Mouse (Mus musculus): ENCODE data around the gene Rnf123. TPM values are rescaled to one million over a fixed set of nuclear protein-coding genes. Genes with fewer than 3 reads are reported as not detected.

Gene Rnf123
- total RNA-seq (2021): 100 to 1,000 TPM in 1 of 2 experiments, 10 to 100 TPM in 1; 90.1 to 112 TPM

DNA sequence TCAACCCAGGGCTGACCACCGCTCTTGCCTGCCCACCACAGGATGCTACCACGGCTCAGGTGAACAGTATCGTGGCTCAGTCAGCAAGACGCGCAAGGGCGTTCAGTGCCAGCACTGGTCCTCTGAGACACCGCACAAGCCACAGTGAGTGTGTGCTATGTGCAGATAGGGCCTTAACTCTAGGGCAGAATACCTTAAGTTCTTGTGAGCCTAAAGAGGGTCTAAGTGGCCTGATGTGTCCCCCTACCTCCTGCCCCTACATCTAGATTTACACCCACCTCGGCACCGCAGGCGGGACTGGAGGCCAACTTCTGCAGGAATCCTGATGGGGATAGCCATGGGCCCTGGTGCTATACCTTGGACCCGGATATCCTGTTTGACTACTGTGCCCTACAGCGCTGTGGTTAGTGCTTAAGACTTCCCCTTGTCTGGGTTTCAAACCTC lies at the start of gene Rnf123:
Gene Rnf123, minus strand, starts transcription at position 359 of the 444 bp plus-strand sequence.
- DNase-seq (ENCODE audit: low spot score): no peak
- intact Hi-C loops (cut with DNase I): no loop called here

DNA sequence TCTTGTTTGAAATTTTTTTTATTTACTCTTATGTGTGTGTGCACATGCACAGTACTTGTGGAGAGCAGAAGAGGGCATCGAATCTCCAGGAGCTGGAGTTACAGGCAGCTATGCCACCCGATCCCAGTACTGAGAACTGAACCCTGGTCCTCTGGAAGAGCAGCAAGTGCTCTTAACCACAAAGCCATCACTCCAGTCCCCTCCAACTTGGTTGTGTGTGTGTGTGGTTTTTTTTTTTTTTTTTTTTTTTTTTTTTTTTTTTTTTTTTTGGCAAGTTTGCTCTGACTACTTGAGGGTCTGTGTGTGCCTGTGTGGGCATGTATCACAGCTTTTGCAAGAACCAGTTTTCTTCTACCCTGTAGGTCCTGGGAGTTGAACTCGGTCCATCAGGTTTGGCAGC lies 49.2 kb upstream of the Rnf123 start:
- intact Hi-C loops (cut with DNase I): no loop called here
- DNase-seq (ENCODE audit: low spot score): no peak

DNA sequence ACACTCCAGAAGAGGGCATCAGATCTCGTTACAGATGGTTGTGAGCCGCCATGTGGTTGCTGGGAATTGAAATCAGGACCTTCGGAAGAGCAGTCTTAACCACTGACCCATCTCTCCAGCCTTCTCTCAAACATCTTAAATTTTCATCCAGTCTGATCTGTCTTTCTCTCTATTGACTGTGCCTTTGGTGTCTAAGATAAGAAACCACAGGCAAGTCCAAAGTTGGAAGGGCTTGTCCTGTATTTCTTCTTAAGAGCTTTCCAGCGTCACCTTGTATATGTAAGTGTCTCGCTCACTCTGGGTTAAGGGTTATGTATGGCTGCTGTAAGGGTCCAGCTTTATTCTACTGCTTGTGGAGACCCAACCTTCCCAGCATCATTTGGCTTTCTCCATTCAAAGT lies 48.4 kb upstream of the Rnf123 start:
- DNase-seq (ENCODE audit: low spot score): no peak
- intact Hi-C loops (cut with DNase I): no loop called here

DNA sequence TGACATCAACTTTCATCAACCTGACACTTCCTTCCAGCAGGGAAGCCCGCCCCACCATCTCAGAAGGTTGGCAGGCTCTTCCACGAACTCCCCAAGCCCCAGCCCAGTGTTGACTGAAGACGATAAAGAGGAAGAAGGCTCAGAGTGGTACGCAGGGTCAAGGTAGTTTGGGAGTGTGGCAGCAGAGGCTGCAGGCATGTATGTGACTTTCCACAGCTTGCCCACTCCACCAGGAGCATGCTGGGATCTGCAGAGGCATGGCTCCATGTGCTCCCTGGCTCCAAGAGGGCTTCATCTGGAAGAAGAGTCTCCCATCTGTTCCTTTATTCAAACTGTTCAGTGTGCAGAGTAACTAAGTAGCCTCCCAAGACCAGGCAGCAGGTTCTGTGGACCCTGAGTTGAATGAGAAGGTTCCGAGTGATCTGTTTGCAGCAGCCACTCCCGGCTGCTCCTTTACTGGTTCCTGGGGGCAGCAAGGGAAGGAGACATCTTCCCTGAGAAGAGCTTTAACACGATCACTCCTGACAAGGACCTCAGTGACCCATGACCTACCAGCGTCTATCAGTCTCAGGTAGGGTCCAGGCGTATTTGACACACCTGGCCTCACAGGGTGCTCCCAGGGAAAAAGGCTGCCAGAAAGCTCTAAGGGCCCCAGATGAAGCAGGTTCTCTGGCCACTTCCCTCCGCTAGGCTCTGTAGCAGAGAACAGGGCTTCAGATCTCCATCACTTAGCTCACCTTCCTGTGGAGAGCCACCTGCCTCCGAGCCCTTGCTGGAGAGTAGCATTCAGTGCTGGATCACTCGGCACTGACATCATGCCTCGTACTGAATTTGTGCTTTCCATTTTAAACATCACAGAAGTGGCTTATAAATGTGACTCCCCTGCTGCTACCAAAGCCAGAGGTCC lies 46.1 kb upstream of the Rnf123 start:
- no peak for DNase-seq (ENCODE audit: low spot score)
- intact Hi-C loops (cut with DNase I): no loop called here

DNA sequence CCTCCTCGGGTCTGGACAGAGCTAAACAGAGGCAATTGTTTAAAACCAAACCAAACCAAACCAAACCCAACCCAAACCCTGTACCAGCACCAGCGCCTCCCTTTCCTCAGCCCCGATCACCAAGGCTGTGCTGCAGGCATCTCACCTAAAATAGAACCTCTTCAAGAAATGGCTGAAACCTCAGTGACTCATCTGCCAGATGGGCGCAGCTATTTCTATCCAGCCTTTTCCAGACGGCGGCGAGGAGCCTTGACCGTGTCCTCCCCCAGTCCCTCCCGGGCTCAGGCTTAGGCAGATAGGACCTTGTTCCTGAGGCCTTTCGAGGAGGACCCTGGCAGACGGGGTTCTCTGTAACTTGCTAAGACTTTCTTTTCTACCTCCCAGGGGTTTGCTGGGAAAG lies 45.1 kb upstream of the Rnf123 start:
- intact Hi-C loops (cut with DNase I): no loop called here

DNA sequence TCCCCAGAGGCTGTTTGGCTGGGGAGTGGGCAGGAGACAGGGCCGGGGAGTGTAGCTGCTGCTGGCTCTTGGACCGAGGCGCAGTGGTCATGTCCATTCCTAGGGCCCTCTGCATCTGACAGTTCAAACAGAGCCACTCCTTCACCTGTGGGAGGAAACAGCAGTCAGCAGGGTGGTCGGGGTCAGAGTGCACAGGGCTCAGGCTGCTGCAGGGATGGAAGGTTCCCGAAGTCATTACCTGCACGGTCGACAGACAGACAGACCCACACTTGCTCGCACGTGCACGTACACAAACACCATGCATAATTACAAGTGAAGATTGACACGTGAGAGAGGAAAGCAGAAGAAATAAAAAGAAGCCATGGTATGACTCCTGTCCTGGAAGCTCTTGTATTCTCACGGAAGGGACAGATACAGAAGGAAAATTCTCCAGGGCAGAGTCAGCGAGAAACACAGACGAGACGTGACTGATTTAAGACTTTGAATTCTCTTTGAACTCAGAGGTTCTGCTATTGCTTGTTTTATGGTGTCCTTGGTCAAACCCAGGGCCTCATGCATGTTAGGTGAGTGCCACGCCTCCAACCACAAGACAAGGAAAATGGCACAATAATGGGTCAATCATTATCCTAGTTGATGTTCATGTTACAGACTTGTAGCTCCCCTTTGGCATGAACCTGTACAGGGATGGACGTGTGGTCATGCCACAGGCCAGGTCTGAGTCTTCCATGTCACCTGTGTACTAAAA lies 43.5 kb upstream of the Rnf123 start:
- intact Hi-C loops (cut with DNase I): no loop called here
- no peak for DNase-seq (ENCODE audit: low spot score)

More for the DNA sequence above, 45.1 kb upstream of the Rnf123 start:
- no peak for DNase-seq (ENCODE audit: low spot score)

DNA sequence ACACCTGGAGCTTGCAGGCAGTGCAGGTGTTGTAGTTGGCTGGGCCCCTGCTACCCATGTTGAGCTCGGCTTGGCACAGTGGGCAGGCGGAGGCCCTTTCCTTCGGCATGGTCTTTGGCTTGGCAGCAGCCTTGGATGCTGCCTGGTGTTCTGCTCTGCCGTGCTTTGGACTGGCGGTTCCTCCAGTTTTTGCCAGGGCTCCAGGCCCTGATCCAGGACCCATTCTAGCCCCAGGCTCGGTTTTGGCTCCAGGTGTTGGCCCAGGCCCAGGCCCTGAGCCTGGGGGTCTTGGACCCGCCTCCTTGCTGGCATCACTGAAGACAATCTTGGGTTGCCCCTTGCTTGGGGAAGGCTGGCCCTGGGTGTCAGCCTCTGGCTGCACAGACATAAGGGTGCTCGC lies 42.6 kb upstream of the Rnf123 start:
- intact Hi-C loops (cut with DNase I): no loop called here
- no peak for DNase-seq (ENCODE audit: low spot score)

DNA sequence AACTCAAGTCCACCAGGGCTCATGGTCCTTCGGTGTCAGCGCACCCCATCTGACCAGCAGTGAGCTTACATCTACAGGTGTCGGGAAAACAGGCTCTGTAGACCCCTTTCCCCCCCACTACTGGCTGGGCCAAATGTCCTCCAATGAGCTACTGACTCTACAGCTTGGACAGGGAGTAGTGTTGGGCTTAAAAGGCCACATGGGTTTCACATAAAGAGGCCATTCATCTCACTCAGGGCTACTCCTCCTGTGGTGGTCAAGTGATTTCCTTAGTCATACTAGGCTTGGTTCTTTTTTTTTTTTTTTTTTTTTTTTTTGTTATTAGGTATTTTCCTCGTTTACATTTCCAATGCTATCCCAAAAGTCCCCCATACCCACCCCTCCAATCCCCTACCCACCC lies 40.8 kb upstream of the Rnf123 start:
- intact Hi-C loops (cut with DNase I): no loop called here
- no peak for DNase-seq (ENCODE audit: low spot score)

DNA sequence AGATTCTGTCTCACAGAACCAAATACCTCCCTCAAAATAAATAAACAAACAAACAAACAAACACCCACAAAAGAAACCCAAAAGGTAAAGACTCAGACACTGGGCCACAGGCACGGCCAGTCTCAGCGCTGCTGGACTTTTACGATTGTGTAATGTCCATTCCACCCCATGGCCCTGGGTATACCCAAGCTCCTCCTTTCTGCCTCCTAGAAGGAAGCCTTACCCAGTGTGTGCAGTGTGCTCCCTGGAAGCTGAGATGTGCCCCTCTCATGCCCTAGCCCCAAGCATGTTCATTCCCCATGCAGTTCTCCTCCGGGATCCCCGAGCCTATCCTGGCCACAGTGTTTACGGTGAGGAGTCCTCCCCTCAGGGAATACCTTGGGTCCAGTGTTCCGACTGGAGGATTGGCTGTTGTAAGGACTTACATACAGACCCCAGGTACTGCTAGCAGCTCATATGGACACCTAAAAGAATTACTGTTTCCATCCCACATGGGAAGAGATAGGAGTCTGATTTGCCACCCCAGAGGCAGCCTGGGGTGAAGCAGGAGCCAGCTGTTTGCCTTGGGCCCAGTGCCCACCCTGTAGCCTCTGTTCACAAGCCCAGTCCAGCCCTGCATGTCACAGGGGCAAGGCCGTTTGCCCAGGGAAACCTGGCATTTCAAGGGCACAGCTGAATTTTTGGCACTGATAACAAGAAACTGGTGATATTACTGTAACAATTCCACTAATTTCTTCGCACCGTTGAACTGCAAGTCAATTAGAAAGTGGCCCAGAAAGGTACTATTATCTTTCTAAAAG lies 38.2 kb upstream of the Rnf123 start:
- intact Hi-C loops (cut with DNase I): no loop called here
- no peak for DNase-seq (ENCODE audit: low spot score)

DNA sequence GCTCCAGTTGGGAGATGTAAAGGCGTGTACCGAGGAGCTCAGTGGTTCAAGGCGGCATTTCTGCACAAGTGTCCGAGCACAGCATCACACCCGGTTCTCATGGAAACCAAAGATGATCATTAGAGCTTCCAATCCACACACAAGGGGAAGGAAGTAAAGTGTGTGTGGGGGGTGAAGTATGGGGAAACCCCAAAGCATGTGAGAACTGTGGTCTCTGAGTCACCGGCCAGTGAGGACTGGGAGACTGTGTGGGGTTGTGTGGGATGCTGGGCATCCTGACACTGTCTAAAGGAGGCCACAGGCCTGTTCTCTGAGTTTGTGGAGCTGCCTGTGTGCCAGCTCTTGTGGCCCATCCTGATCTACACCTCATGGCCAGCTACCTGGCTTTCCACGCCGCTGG lies 37.5 kb upstream of the Rnf123 start:
- DNase-seq (ENCODE audit: low spot score): no peak
- intact Hi-C loops (cut with DNase I): no loop called here

DNA sequence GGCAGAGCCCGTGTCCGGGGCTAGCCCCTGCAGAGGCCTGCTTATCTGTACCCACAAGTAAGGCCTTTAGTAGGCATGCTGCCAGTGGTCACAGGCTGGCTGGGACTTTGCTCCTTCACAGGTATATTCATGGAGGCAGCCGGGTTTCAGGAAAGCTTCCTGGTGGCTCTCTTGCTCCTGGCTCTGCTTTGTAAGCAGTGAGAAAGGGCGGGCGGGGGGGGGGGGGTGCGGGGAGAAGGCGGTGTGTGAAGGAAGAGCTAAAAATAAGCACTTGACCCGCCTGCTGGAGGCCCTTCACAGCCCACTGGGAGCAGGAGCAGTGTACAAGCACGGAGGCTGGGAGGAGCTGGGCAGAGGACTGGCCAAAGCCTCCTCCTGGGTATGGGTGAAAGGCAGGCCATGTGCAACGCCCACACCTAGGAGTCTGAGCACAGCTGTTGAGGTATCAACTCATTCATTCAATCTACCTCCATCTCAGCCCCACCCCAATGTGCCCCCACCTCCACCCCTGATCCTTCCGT lies 36.8 kb upstream of the Rnf123 start:
- intact Hi-C loops (cut with DNase I): no loop called here
- DNase-seq (ENCODE audit: low spot score): no peak

DNA sequence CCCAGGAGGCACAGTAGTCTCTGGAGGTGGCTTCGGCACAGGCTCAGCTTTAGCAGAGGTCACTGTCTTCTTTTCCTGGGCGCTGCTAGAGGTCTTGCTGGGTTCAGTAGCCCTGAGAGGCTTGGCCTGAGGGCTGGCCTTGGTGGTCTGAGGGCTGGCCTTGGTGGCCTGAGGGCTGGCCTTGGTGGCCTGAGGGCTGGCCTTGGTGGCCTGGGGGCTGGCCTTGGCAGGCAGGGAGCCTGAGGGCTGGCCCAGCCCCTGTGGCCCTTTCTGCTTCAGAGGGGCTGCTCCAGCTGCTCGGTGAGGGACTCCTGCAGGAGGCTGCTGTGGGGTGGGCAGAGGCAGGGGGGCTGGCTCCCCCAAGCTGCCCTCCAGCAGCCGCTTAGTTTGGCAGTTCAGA lies 34.0 kb upstream of the Rnf123 start:
- no peak for DNase-seq (ENCODE audit: low spot score)
- intact Hi-C loops (cut with DNase I): no loop called here

DNA sequence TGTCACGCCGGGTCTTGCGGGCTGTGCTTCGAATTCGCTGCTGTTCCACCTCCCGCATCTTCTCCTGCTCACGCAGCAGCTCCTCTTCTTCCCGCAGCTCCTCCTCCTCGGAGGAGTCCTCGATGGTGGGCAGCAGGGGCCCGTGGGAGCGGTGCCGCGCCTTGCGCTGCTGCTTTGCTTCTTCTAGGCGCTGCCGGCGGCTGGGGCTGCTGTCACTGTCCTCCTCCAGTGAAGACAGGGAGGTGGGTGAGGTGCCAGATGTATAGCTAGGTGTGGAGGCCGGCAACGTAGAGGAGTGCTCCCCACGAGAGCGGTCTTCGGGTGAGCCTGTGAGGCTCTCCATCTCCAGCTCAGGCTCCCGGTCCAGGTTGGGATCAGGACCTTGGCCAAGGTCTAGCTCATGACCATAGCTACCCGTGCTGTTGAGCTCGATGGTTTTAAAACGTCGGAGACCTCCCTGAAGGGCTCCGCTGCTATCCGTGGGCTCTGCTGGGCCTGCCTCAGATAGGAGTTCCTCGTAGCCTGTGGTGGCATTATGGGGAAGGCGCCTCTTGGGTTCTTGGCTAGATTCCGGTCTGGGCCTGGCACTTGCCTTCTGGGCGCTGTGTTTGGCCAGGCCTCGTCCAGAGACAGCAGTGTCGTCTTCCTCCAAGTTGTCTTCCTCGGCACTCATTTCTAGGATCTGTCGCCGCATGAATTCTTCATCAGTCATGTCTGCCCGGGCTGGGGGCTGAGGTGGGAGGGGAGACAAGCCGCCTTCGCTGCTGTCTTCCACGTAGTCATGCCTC lies 32.3 kb upstream of the Rnf123 start:
- intact Hi-C loops (cut with DNase I): no loop called here
- DNase-seq (ENCODE audit: low spot score): no peak

DNA sequence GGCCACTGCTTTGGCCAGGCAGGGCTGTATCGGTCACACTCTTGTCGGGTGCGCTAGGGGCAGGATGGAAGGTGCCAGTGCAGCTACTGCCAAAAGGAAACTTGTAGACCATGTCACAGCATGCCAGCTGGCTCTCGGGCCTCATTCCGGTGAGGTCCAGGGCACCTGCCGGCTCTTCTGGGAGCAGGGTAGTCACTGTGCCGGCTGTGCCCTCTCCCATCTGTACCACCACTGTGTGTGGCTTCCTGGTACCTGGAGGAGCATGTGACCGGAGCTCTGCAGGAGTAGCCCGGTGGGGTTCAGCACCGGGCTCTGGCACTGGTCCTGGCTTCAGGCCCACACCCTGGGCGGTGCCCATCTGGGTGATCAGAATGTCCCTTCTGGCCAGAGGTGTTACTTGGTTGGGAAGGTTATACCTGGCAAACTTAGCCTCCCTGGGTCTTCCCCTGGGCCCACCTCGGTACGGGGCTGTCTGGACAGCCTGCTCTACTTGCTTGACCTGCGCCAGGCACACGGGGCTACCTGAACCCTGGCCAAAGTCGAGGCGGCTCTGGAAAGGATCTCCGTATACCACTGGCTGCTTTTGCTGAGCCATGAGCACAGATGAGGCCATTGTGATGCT lies 29.7 kb upstream of the Rnf123 start:
- no peak for DNase-seq (ENCODE audit: low spot score)
- intact Hi-C loops (cut with DNase I): no loop called here

DNA sequence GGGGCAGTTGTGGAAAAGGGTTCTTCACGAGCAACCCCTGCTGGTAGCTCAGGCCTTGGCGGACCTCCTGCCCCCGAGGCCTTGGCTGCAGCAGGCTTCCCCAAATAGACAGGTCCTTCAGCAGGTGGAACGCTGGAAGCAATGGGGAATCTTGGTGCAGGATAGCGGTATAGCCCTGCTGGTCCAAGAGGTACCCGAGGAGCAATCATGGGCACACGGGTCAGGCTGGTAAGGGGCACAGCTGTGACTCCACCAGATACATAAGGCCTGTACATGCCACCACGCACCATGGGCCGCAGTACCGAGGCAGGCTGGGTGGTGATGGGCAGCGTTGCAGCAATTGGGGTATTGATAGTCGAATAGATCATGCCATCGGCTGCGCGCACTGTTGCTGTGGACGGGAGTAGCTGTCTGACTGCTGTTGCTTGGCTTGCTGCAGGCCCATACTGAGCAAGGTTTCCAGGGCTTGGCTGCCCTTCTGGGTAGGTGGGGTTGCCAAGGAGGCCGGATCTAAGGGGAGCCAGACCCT lies 28.5 kb upstream of the Rnf123 start:
- intact Hi-C loops (cut with DNase I): no loop called here
- DNase-seq (ENCODE audit: low spot score): no peak

DNA sequence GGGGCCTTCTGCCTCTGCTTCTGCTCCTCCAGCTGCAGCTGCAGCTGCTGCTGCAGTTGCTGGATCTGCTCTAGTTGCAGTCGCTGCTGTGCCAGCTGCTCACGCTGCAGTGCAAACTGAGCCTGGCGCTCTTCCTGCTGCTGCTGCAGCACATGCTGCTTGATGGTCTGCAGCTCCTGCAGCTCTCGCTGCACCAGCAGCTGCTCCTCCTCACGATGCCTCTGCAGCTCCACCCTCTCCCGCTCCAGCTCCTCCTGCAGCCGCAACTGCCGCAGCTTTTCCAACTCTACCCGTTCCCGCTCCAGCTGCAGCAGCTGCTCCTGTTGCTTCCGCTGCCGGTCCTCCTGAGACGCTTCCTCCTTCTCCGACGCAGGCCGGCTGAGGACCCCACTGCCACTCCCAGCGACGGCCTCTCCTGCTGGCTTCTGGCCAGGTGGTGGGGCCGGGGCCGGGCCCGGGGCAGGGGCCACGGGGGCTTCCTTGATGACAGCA lies 28.0 kb upstream of the Rnf123 start:
- DNase-seq (ENCODE audit: low spot score): no peak
- intact Hi-C loops (cut with DNase I): no loop called here

DNA sequence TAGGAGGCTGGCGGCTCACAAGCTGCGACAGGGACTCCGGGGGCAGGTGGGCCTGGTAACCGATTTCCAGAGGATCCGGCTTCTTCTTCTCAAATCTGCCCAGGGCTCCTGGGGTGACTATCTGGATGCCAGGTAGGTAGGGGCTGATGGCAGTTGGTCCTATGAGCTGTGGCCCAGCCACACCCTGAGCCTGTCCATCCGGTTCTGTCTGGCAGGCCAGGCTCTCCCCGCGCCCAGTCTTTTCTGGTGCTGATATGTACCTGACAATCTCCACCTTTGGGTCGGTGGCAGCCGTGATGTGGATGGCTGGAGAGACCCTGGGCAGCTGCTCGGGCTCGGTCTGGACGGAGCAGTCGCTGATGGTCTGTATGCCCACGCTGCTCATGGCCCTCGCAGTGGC lies 27.0 kb upstream of the Rnf123 start:
- intact Hi-C loops (cut with DNase I): no loop called here
- DNase-seq (ENCODE audit: low spot score): no peak

DNA sequence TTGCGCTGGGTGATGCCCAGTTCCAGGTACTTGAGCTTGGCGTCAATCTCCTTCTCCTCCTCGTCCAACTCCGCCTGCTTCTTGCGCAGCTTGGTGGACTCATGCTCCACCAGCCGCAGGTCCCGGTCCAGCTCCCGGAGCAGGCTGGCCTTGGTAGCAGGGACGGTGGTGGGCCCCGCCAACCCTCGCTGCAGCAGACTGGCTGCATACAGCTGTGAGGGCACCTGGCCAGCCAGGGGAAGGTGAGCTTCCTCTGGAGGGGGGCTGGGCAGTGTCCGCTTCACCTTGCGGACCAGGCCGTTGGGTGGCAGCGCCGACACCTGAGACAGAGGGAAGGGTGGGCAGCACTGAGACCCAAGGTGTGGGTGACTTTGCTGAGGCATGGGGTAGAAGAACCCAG lies 24.7 kb upstream of the Rnf123 start:
- no peak for DNase-seq (ENCODE audit: low spot score)
- intact Hi-C loops (cut with DNase I): no loop called here

DNA sequence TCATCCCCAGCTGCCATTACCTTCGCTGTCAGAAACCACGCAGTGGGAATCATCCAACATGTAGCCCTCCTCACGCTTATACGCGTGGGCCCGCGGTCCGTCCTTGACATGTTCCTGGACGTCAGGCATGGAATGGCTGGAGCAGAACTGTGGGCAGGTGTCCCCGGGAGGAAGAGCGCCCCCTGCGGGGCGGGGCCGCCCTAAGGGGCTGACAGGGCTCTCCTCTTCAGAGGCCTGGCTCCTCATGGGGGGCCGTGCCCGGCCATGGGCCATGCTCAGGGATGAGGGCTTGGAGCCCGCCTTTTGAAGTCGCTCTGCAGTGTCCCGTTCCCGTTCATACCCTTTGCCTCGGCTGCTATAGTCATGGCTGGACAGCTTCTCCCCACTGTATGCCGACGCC lies 22.9 kb upstream of the Rnf123 start:
- intact Hi-C loops (cut with DNase I): no loop called here
- no peak for DNase-seq (ENCODE audit: low spot score)
